17 mouse cellular contexts compared by ENCODE assay signal in genomic region chr2:75688901-75689300, GRCm38 (mm10). TPM values are rescaled to one million over a fixed set of nuclear protein-coding genes. Genes with fewer than 3 reads are reported as not detected.
A peak's percentile ranks its signal among the peaks of the same experiment; 100 is the strongest.
DNase-seq lines count a peak whose midpoint lies in the region; ATAC-seq and TF ChIP-seq lines count a peak whose summit lies in the region.
"Had no signal": no experiment of that assay in that cellular context is flagged by ENCODE, and none has a peak within 500 bp of the region (broad histone marks: within the 10 kb centered on the region; RNA-seq: fewer than 3 reads in every experiment).

No protein-coding gene starts in this region.

- no peak overlapping the region for H3K4me2 ChIP-seq in heart, embryonic 13.5 days
- no peak overlapping the region for H3K4me2 ChIP-seq in kidney, embryonic 14.5 days (replicated peaks; ENCODE audit: low read depth, low read length)
- H3K4me2 ChIP-seq in CH12.LX (ENCODE audit: insufficient read depth, low read depth, poor library complexity, severe bottlenecking) (peak overlapping the region; percentile 65; the same call in 1 of the 2 replicates), myocyte (ENCODE audit: low read depth) (peak overlapping the region; percentile 52)
- H3K4me2 ChIP-seq: hindbrain, embryonic 13.5 days; limb, embryonic 13.5 days; liver, embryonic 15.5 days had no signal

- TF ChIP-seq POLR2A in CH12.LX (IDR thresholded peaks at IDR 0.05; ENCODE audit: low read depth, low read length) (no peak), myocyte (IDR thresholded peaks at IDR 0.05; ENCODE audit: insufficient read length, low read depth) (no peak)

- ATAC-seq in heart, embryonic 13.5 days (ENCODE audit: extremely low read depth, insufficient number of reproducible peaks, low FRiP score, low TSS enrichment) = no peak
- ATAC-seq in kidney, embryonic 14.5 days (ENCODE audit: low FRiP score, low TSS enrichment) = no peak
- ATAC-seq: midbrain, embryonic 16.5 days; Patski had no signal

- TF ChIP-seq CTCF in CH12.LX (conservative IDR thresholded peaks at IDR 0.05 in 1 of 2, IDR thresholded peaks at IDR 0.05 in 1 of 2; ENCODE audit: low read depth in 2 of 2, low read length in 2 of 2) = no peak

- H3K27ac ChIP-seq in heart, embryonic 13.5 days (replicated peaks) = peak overlapping the region; percentile 59; the same call in 1 of the 2 replicates
- no peak overlapping the region for H3K27ac ChIP-seq in kidney, embryonic 14.5 days (ENCODE audit: low read depth, low read length)
- peak overlapping the region; percentile 36; the same call in 1 of the 2 replicates for H3K27ac ChIP-seq in CH12.LX (ENCODE audit: insufficient read depth, low read depth)
- H3K27ac ChIP-seq: hindbrain, embryonic 13.5 days; limb, embryonic 13.5 days; liver, embryonic 15.5 days had no signal

- H3K4me3 ChIP-seq in heart, embryonic 13.5 days = no peak overlapping the region
- H3K4me3 ChIP-seq in kidney, embryonic 14.5 days (ENCODE audit: low read length) = no peak overlapping the region
- no peak overlapping the region for H3K4me3 ChIP-seq in CH12.LX (replicated peaks in 1 of 3; ENCODE audit: low read depth in 2 of 3, low read length in 2 of 3, poor library complexity in 1 of 3)
- no peak overlapping the region for H3K4me3 ChIP-seq in myocyte
- H3K4me3 ChIP-seq: hindbrain, embryonic 13.5 days; limb, embryonic 13.5 days; liver, embryonic 15.5 days had no signal

- H3K9ac ChIP-seq in heart, embryonic 13.5 days = no peak overlapping the region
- no peak overlapping the region for H3K9ac ChIP-seq in kidney, embryonic 14.5 days (ENCODE audit: low read depth, low read length)
- H3K9ac ChIP-seq in CH12.LX (ENCODE audit: insufficient read depth, low read depth) = no peak overlapping the region
- H3K9ac ChIP-seq: hindbrain, embryonic 13.5 days; limb, embryonic 13.5 days; liver, embryonic 15.5 days had no signal

- no peak for TF ChIP-seq RAD21 in CH12.LX (IDR thresholded peaks at IDR 0.05; ENCODE audit: low read depth, low read length)

- no peaks in the 10 kb centered on the region for H3K27me3 ChIP-seq in heart, embryonic 13.5 days (replicated peaks)
- no peaks in the 10 kb centered on the region for H3K27me3 ChIP-seq in kidney, embryonic 14.5 days (ENCODE audit: control insufficient read depth, insufficient read depth, low read length)
- H3K27me3 ChIP-seq in CH12.LX (replicated peaks) (no peaks in the 10 kb centered on the region), myocyte (ENCODE audit: control insufficient read depth, insufficient read depth, insufficient read length) (no peaks in the 10 kb centered on the region)
- H3K27me3 ChIP-seq: hindbrain, embryonic 13.5 days; limb, embryonic 13.5 days; liver, embryonic 15.5 days; Patski had no signal

- in situ Hi-C loops in CH12.LX (cut with MboI; ENCODE audit: low pct_ligation_motif_present, low pct_unique_long_range_greater_than_20kb, low sequenced_read_pairs) = loop anchor here (10.0 kb wide), 1 partner anchor 86 kb away; no protein-coding TSS in a partner anchor

- H3ac ChIP-seq in myocyte (ENCODE audit: control insufficient read depth, insufficient read length) = no peak overlapping the region

- TF ChIP-seq EP300 in CH12.LX (IDR thresholded peaks at IDR 0.05; ENCODE audit: low read length) = no peak

- intact Hi-C loops in heart, postnatal 25 days (cut with DNase I) = no loop called here

- peaks cover 68% of the 10 kb centered on the region for H3K79me2 ChIP-seq in CH12.LX (replicated peaks; ENCODE audit: control insufficient read depth, extremely low read depth, insufficient read depth, poor library complexity, severe bottlenecking)
- H3K79me2 ChIP-seq in myocyte (ENCODE audit: control insufficient read depth, insufficient read depth) = peaks cover 92% of the 10 kb centered on the region

- dilution Hi-C loops in CH12.LX (cut with MboI; ENCODE audit: extremely low pct_ligation_motif_present, extremely low pct_unique_long_range_greater_than_20kb, low sequenced_read_pairs) = no loop called here

- H3K4me1 ChIP-seq in heart, embryonic 13.5 days = peaks cover 97% of the 10 kb centered on the region
- peaks cover 24% of the 10 kb centered on the region; the same call in 1 of the 2 replicates for H3K4me1 ChIP-seq in kidney, embryonic 14.5 days (ENCODE audit: control insufficient read depth, insufficient read depth, low read length)
- peaks cover 30 to 98% of the 10 kb centered on the region in 2 experiments for H3K4me1 ChIP-seq in CH12.LX (ENCODE audit: control insufficient read depth in 1 of 2, insufficient read depth in 2 of 2)

- H3K9me3 ChIP-seq in heart, embryonic 13.5 days = no peaks in the 10 kb centered on the region
- no peaks in the 10 kb centered on the region for H3K9me3 ChIP-seq in kidney, embryonic 14.5 days (ENCODE audit: control insufficient read depth, low read length)
- H3K9me3 ChIP-seq in CH12.LX (replicated peaks; ENCODE audit: low read length) = no peaks in the 10 kb centered on the region
- H3K9me3 ChIP-seq: hindbrain, embryonic 13.5 days; limb, embryonic 13.5 days; liver, embryonic 15.5 days had no signal

- 66% methylated on average over 1 of the region's 1 CpGs for WGBS in heart, embryonic 13.5 days
- WGBS in kidney, embryonic 14.5 days = 95% methylated on average over 1 of the region's 1 CpGs

- no peak for DNase-seq in heart, postnatal 25 days (ENCODE audit: low spot score)
- peak; percentile 3 for DNase-seq in kidney, postnatal 10 days
- DNase-seq in CH12.LX (ENCODE audit: extremely low read depth) (no peak), adipocyte (ENCODE audit: low spot score) (no peak)
- DNase-seq: cerebellum, adult 9-11 months; gastrocnemius, postnatal 25 days; layer of hippocampus, adult 9-11 months; lung, postnatal 10 days; spleen, adult 18-20 months had no signal

- H3K36me3 ChIP-seq in heart, embryonic 13.5 days = no peaks in the 10 kb centered on the region
- no peaks in the 10 kb centered on the region for H3K36me3 ChIP-seq in kidney, embryonic 14.5 days (ENCODE audit: control insufficient read depth, insufficient read depth, low read length)
- H3K36me3 ChIP-seq in CH12.LX (replicated peaks in 1 of 2; ENCODE audit: control insufficient read depth in 1 of 2, insufficient read depth in 1 of 2, low read length in 1 of 2) (peaks cover 6 to 51% of the 10 kb centered on the region in 2 experiments), myocyte (ENCODE audit: control insufficient read depth, insufficient read depth) (peaks cover 17% of the 10 kb centered on the region)
- H3K36me3 ChIP-seq: hindbrain, embryonic 13.5 days had no signal

TF ChIP-seq in CH12.LX, 34 proteins besides CTCF, POLR2A, EP300 and RAD21 (continues in another document):
- no peak for TF ChIP-seq ZNF384 (IDR thresholded peaks at IDR 0.05; ENCODE audit: low read depth, low read length)
- TF ChIP-seq JUN (IDR thresholded peaks at IDR 0.05; ENCODE audit: insufficient read depth, low read depth, low read length) = no peak
- no peak for TF ChIP-seq RCOR1 (conservative IDR thresholded peaks at IDR 0.05; ENCODE audit: low read depth, low read length)
- TF ChIP-seq PAX5 (IDR thresholded peaks at IDR 0.05; ENCODE audit: low read length) = no peak
- TF ChIP-seq MYC (IDR thresholded peaks at IDR 0.05; ENCODE audit: low read depth, low read length) = no peak
- no peak for TF ChIP-seq ELF1 (IDR thresholded peaks at IDR 0.05; ENCODE audit: low read depth, low read length)
- no peak for TF ChIP-seq KAT2A (IDR thresholded peaks at IDR 0.05; ENCODE audit: insufficient replicate concordance, low read length)
- TF ChIP-seq NRF1 (IDR thresholded peaks at IDR 0.05; ENCODE audit: low read depth, low read length) = no peak
- TF ChIP-seq ZMIZ1 (IDR thresholded peaks at IDR 0.05; ENCODE audit: low read depth, low read length) = no peak
- TF ChIP-seq MAX (IDR thresholded peaks at IDR 0.05; ENCODE audit: low read length) = no peak
- TF ChIP-seq CHD2 (IDR thresholded peaks at IDR 0.05; ENCODE audit: low read length) = no peak
- TF ChIP-seq BHLHE40 (IDR thresholded peaks at IDR 0.05; ENCODE audit: low read depth, low read length) = no peak
- no peak for TF ChIP-seq JUND (conservative IDR thresholded peaks at IDR 0.05; ENCODE audit: low read depth, low read length)

TF ChIP-seq in myocyte, 11 proteins besides CTCF, POLR2A, EP300 and RAD21:
- no peak for TF ChIP-seq SRF (IDR thresholded peaks at IDR 0.05; ENCODE audit: control insufficient read depth, insufficient read length, low read depth)
- no peak for TF ChIP-seq TCF12 (IDR thresholded peaks at IDR 0.05; ENCODE audit: insufficient read depth, poor library complexity, severe bottlenecking)
- peak; percentile 14 for TF ChIP-seq MAX (IDR thresholded peaks at IDR 0.05; ENCODE audit: low read depth)
- TF ChIP-seq USF1 (IDR thresholded peaks at IDR 0.05; ENCODE audit: low read depth) = no peak
- no peak for TF ChIP-seq MYOD1 (IDR thresholded peaks at IDR 0.05; ENCODE audit: control insufficient read depth in 1 of 3, insufficient read length in 2 of 3, low read depth in 2 of 3)
- TF ChIP-seq CEBPB (IDR thresholded peaks at IDR 0.05; ENCODE audit: insufficient read depth, poor library complexity, severe bottlenecking) = 0 out of 2 replicates have a peak, but pooled peaks have one; percentile 2
- no peak for TF ChIP-seq E2F4 (IDR thresholded peaks at IDR 0.05; ENCODE audit: insufficient read depth)
- TF ChIP-seq MYOG (IDR thresholded peaks at IDR 0.05; ENCODE audit: control insufficient read depth in 1 of 3, insufficient read depth in 1 of 3, insufficient read length in 2 of 3, low read depth in 2 of 3) = no peak
- no peak for TF ChIP-seq REST (IDR thresholded peaks at IDR 0.05; ENCODE audit: insufficient read depth, insufficient read length)
- TF ChIP-seq POLR2AphosphoS2 (IDR thresholded peaks at IDR 0.05; ENCODE audit: insufficient read length, low read depth) = peak; percentile 21
- no peak for TF ChIP-seq TCF3 (IDR thresholded peaks at IDR 0.05; ENCODE audit: insufficient read length, low read depth)
TF ChIP-seq in myocyte: peak in this region for 3.

RNA-seq across cellular contexts. Expression of gene Nfe2l2, which starts 15.5 kb away (rescaled TPM):
- polyA plus RNA-seq in heart, embryonic 13.5 days (2015; fragmentation: Nextera tagmentation; extraction: Ambion mirVana) = 42.8 and 43.7 TPM in 2 replicates
- total RNA-seq in heart, postnatal 25 days (2021) = 10 to 100 TPM; 56.8 to 72.0 TPM
- polyA plus RNA-seq in kidney, embryonic 14.5 days (2014; fragmentation: Nextera tagmentation; extraction: Ambion mirVana) = 57.1 and 67.6 TPM in 2 replicates
- total RNA-seq in CH12.LX (2012; rRNA removed) (11.6 and 13.9 TPM in 2 replicates), CH12.LX (2014; rRNA removed) (21.7 and 23.3 TPM in 2 replicates)
- polyA plus RNA-seq in CH12.LX (2012; ENCODE audit: insufficient read length, low read depth) (32.6 and 35.5 TPM in 2 replicates), myocyte (2012; fragmentation: generic; extraction: Trizol) (74.1 TPM)

RNA-seq across cellular contexts. Expression of gene Hnrnpa3, which starts 29.8 kb away (rescaled TPM):
- 188 and 192 TPM in 2 replicates for polyA plus RNA-seq in heart, embryonic 13.5 days (2015; fragmentation: Nextera tagmentation; extraction: Ambion mirVana)
- 100 to 1,000 TPM; 159 to 193 TPM for total RNA-seq in heart, postnatal 25 days (2021)
- 300 and 331 TPM in 2 replicates for polyA plus RNA-seq in kidney, embryonic 14.5 days (2014; fragmentation: Nextera tagmentation; extraction: Ambion mirVana)
- total RNA-seq in CH12.LX (2012; rRNA removed) (83.1 and 105 TPM in 2 replicates), CH12.LX (2014; rRNA removed) (229 and 278 TPM in 2 replicates)
- polyA plus RNA-seq in CH12.LX (2012; ENCODE audit: insufficient read length, low read depth) (373 and 540 TPM in 2 replicates), myocyte (2012; fragmentation: generic; extraction: Trizol) (193 TPM)

Comparison
In these comparisons a context has a peak if more than half of its experiments do, and no peak if none do; other contexts are left out.
1. H3K4me2 ChIP-seq: peak in CH12.LX (single experiment) and myocyte (single experiment); none in heart, embryonic 13.5 days (single experiment) and kidney, embryonic 14.5 days (single experiment).